Mouse (Mus musculus) urinary bladder, postnatal 14 days (tissue): Measurements from ENCODE around the gene Helz.
"Not testable (repeated sequence)": the region's sequence is repeated elsewhere in the genome, so short reads cannot be mapped to it uniquely, and the experiment has no call there.

ENCODE experiments used
- DNase-seq: peaks from one replicate; pipeline ENCODE4 v3.0.0; 2021; ENCODE audit warnings: low spot score

The Helz gene

DNA sequence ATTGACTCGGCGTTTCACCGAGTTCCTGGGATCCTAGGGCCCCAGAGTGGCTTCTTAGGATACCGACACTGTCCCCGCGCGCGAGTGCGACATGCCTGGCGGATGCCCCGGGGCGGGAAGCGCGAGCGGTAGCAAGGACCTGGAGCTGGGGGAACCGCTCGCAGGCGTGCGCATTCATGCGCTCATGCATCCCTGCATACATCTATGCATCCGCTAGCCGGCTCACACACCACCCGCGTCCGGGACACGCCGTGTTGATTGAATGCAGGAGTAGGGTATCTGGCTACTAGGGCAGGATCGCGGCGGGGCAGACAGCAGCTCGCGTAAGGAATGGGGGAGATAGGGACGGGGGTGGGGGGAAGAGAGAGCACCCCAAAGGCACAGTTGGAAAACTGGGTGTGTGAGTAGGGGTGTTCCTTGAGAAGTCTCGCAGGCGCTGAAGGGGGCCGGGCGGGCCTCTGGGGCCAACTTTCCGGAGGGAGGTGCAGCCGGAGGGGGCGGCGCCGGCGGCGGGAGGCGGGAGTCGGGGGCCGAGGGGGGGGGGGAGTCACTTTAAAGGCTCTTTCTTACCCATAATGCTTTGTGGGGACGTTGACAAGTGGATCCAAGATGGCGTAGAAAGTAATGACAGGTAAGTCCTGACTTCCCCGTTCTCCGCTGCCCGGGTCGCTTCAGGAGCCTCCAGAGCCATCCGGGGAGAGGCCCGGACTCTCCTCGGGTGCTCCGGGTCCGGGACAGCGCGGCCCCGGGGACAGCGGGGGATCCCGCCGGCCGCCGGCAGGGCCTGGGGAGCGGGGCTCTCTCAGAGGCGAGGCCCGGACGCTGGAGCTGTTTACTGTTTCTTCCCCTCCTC lies at the start of gene Helz:
Helz (plus strand) TSS at position 580 of the 853 bp plus-strand sequence.
- peak; percentile 73 for DNase-seq

DNA sequence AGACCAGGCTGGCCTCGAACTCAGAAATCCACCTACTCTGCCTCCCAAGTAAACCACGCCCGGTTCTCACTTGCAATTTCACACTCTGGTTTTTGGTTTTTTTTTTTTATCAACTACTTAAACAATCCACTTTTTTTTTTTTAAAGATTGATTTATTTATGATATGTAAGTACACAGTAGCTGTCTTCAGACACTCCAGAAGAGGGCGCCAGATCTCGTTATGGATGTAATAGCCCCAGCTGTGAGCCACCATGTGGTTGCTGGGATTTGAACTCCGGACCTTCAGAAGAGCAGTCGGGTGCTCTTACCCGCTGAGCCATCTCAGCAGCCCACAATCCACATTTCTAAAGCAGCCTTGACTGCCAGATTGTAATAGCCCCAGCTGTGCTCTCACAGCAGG lies 44.9 kb upstream of the Helz start:
- DNase-seq: no peak

DNA sequence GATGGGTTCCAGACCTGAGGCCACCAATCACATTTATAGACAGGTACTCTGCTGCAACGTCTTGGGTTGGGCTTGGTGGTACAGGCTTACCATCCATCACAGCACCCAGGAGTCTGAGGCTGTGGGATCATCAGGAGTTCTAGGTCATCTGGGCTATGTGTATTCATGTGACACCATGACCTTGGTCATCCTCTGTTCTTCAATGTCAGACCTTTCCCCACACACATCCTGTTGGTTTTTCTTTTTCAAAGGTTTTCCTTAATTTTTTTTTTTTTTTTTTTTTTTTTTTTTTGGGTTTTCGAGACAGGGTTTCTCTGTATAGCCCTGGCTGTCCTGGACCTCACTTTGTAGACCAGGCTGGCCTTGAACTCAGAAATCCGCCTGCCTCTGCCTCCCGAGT lies 43.4 kb upstream of the Helz start:
- DNase-seq: not testable (repeated sequence)

DNA sequence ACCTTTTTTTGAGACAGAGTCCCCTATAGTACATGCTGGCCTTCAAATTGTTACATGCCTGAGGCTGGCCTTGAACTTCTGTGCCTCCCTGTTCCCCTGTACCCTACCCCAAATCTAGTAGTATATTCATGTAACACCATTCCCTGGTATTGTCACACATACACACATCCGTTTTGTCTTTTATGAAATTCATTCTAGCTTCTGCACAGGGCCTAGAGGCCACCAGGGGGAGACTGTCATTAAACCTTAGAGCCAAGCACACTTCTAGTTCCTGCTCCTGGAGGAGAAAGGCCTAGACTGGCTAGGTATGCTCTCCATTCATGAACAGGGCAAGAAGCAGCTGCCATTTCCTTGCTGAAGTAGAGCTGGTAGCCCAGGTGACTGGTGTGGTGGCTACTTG lies 41.5 kb upstream of the Helz start:
- DNase-seq: no peak

DNA sequence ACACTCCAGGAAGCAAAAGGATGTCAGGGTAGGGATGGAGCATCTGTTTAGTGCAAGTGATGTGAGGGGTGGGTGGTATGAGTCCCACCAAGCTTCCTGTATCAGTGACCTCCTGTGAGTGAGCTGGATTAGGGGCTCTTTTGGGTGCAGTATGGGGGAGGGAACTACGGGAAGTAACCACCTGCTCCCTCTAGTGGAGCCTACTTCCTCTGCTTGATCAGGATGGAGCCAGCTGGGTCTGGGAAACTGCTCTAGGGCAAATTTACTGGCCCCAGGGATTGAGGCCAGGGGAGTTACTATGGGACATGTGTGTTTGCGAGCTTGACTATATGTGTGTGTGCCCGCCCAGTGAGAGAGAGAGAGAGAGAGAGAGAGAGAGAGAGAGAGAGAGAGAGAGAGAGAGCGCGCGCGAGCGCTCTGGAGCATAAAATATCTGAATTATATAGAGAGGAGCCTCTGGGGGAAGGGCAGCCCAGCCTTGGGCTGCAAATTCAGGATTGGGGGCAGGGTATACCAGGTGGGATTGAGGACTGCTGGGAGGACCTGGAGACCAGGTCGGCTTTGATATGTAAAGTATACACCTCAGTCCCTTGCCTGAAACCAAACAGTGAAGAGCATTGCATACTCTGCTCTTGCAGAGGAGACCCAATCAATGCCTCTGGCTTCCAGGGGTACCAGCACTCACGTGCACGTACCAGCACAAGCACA lies 37.9 kb upstream of the Helz start:
- no peak for DNase-seq

DNA sequence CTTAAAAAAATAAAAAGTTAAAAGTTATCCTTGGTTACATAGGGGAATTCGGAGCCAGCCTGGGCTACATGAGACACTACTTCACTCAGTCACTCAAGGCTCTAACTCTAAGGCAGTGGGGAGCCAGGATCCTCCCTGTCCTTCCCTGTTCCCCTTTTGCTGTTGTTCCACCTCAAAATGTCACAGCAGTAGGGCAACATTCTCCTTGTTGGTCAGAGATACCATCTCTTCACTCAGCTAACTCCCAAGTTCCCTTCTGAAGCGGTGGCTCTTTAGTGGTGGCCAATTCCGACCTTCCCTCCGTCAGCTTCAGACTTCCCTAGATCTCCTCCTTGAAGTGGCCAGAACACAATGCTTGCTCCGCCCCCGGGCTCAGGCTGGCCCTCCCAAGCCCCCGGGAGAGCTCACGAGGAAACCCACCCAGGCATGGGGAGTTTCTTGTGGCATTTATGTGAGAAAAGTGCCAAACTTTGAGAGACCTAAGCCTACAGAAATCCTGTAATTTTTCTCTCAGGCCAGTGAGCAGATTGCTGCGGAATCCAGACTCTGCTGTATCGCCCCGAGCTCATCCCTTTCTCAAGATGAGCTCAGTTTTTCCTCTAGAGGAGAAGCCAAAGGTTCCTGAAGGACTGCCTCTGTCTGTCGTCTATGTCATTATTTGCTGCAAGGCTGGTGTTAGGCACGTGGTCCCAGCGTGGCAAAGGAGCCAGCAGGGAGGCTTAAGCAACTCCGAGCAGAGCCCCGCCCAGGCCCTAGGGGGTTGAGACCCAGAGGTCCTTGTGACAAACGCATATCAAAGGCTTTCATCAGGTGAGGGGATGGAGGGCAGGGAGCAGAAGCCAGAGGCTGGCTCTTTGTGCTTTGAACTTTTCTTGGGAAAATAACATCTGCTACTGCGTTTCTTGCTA lies 37.1 kb upstream of the Helz start:
- DNase-seq: peak; percentile 55

DNA sequence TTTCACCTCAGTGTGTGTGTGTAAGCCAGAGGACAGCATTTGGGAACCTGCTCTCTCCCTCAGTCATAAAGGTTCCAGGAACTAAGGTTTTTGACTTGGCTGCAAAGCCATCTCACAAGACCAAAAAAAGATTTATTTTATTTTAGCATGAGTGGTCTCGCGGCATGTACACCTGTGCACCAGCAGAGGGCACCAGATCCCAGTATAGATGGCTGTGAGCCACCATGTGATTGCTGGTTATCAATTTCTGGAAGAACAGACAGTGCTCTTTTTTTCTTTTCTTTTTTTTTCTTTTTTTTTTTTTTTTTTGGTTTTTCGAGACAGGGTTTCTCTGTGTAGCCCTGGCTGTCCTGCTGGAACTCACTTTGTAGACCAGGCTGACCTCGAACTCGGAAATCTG lies 35.8 kb upstream of the Helz start:
- DNase-seq: peak; percentile 60

DNA sequence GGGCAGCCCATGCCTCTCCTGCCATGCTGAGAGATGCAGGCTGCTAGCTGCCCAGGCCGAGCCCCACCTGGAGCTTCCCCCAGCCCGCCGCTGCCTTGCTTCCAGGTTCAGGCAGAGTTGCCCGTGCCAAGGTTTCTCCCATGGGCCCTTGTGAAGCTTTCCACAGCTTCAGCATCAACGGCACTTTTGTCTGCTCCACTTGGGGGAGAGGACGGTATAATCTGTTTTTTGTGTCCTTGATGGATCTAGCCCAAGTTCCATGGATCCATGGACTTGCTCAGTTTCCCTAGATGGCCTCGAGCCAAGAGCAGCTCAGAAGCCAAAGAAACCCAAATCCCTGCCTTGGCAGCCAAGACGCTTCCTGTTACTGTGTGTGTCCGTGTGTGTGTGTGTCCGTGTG lies 34.7 kb upstream of the Helz start:
- DNase-seq: no peak

DNA sequence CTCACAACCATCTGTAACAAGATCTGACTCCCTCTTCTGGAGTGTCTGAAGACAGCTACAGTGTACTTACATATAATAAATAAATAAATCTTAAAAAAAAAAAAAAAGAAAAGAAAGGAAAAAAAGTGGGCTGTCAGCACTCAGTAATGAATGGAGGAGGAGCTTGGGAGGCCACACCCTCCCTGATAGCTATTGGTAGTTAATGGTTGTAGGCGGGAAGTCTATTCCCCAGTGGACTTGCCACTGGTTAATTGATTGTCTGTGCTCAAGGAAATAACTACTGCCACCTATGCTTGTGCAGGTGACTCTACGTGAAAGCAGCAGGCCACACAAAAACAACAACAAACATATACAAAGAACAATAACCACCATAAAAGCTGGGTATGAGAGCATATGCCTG lies 31.3 kb upstream of the Helz start:
- DNase-seq: no peak

DNA sequence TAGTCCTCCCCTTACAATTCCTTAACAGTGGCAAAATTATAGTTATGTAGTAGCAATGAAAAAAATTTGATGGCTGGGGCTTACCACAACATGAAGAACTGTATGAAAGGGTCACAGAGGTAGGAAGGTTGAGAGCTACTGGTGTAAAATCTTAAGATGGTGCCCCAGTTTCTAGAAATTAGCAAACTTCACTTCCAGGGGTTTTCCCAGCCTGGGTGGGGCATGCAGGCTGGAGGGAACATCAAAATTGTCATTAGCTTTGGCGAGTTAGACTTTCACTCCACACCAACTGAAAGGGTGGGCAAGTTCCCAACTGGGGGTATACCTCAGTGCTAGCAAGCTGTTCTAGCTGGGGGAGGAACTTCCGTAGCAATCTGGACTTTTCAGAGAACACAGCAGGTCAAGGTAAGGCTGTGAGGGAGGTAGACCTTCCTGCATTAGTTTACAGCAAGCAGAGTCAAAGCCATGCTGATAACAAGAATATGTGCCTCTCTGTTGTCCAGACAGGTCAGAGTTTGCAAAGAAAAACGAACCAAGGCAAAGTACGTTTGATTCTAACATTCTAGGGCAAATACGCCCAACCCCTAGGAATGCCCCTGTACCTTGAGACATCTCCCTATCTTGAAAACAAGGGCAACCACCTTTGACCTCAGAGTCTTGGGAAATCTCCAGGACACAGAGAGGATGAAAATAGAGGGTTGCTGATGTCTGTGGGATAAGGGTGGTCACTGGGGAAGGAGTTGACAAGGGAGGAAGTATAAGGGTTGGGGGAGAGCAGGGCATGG lies 28.9 kb upstream of the Helz start:
- DNase-seq: no peak

DNA sequence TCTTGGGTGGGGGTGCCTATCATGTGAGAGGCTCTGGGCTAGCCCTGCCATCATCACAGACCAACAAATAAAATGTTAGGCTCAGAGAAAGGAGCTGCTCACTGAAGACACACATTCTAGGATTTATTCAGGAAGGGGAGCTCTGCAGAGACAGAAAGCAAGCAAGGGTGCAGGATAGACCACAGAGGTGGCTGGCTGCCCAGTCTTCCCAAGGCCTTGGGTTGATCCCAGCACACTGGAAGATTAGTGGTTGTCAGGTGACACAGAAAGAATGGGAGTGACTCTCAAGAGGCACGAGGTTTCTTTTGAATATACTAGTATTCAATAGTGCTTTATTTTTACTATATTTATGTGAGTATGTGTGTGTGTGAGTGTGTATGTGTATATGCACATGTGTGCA lies 26.6 kb upstream of the Helz start:
- no peak for DNase-seq

DNA sequence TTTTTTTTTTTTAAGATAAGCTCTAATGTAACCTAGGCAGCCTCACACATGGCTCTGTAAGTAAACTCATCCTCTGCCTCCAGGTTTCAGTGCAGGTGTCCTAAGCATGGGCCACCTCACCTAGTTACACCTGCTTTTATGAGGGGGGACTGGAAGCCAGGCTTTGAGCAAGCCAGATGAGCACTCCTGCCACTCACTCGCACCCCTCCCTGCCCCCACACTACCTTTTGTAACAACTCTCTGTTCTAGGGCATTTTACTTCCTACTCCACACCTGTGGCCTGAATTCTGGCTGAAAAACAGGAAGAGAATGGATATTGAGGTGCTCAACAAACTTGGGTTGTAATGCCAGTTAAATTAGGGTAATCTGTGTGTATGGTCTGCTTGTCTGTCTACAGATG lies 22.8 kb upstream of the Helz start:
- no peak for DNase-seq

DNA sequence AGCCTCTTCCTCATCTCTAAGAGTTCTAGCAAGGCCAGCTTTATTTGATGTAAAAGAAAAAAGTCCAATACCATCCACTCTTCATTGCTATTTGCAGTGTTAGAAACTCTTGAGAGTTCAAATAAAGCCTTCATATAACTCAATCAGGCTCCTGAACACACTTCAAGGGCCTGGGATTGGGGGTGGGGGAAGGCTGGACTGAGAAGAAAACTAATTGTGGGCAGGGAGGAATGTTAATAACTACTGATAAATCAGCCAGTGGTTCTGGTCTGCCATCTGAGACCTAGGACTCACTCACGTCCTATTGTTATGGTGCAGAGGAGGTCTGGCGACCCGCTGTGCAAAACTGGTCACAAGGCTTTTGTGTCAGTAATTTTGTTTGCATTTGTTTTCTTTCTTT lies 20.1 kb upstream of the Helz start:
- no peak for DNase-seq

DNA sequence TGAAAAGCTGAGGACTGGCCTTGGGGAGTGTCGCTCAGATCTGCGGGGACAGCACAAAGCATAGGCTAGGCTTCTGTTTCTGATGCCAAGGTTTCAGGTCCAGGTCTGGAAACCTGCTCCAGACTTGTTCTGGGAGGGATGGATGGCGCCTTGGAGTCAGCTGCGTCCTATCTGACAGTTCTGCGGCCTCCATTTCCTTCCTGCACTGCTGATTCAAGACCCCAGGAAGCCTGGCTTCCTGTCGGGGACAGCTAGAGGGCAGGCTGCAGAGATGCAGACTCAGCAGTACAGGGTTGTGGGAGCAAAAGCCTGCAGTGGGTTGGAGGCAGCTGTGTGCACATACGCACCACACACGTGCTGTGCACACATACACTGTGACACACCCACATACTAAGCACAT lies 18.4 kb upstream of the Helz start:
- no peak for DNase-seq

DNA sequence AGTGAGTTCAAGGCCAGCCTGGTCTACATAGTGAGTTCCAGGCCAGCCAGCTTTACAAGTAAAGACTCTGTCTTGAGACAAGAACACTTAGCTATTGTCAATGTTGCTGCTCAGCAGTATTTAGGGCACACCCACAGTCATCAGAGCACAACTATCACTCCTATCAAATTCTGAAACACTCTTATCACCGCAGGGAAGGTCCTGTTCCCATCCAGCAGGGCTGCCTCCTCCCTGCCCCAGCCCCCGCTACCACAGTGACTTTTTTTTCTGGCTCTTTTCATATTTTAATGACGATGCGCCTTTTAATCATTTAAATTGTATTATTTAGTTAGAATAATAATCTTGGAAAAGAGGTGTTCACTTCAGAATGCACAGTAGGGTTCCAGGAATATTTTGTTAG lies 16.3 kb upstream of the Helz start:
- DNase-seq: no peak

DNA sequence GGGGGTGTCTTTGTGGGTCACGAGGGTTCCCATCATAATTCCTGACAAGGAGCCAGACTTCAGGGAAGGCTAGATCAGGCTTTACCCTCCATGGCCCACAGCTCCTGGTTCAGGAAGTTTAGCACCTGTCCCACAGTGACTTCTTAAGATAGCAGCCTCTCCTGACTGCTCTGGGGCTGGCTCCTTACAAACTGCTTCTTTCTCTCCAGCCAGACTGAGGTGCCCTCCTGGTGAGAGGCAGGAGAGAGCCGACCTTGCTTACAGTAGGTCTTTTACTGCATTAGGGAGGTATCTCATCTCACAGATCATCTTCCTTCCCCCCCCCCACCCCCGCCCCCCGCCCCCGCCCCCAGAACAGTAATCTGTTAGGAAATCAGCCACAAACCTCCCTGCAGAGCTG lies 15.5 kb upstream of the Helz start:
- no peak for DNase-seq

DNA sequence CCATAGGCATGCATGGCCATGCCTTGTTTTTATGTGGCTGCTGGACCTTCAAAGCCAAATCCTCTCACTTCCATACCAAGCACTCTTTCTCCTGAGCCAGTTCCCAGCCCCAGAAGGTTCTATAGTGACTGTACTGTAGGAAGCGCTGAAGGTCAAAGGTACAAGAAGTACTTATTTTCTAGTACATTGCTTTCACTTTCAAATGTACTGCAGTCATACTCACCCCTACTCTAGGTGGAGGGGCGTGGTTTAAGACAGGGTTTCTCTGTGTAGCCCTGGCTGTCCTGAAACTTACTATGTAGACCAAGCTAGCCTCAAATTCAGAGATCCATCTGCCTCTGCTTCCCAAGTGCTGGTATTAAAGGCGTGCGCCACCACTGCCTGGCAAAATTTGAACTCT lies 8.7 kb upstream of the Helz start:
- DNase-seq: no peak

DNA sequence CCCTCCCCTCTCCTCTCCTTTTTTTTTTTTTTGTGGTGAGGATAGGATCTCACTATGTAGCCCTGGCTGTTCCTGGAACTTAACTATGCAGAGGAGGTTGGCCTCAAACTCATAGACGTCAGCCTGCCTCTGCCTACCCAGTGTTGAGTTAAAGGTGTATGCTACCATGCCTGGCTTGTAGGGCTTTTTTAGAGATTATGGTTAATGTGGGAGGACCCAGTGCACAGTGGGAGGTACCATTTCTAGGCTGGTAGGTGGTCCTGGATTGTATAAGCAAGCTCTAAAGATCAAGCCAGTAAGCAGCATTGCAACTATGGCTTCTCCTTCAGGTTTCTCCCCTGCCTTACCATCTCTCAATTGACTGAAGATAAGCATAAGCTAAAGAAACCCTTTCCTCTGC lies 7.4 kb upstream of the Helz start:
- no peak for DNase-seq

DNA sequence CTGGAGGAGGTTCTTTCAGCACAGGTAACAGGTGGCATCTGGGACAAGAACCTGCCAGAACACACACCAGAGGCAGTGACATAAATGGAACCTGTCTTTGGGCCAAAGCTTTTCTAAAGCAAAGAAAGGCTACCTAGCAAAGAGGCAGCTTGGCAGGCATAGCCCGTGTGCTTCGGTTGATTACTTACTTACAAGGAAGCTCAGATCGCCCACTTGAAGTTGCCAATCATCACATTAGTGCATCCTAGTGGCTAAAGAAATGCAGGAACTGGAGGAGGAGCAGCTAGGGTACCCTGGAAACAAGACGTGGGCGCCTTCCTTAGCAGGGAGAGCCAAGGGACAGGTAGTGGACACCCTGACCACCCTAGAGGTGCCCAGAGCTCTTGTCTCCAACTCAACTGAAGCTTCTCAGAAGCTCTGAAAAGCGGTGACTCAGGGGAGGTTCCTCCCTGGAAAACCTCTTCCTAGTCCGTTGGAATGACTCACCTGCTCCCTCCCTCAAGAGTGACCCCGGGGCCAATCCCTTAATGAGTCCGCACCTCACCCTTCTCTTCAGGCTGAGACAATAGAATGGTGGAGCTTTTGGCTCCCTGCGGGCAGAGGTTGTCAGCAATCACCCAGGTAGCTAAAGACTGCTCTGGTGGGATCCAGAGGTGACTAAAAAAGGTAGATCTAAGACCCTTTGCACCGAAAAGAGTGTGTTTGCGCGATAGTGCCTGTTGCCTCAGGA lies 1.8 kb upstream of the Helz start:
- DNase-seq: peak; percentile 10

DNA sequence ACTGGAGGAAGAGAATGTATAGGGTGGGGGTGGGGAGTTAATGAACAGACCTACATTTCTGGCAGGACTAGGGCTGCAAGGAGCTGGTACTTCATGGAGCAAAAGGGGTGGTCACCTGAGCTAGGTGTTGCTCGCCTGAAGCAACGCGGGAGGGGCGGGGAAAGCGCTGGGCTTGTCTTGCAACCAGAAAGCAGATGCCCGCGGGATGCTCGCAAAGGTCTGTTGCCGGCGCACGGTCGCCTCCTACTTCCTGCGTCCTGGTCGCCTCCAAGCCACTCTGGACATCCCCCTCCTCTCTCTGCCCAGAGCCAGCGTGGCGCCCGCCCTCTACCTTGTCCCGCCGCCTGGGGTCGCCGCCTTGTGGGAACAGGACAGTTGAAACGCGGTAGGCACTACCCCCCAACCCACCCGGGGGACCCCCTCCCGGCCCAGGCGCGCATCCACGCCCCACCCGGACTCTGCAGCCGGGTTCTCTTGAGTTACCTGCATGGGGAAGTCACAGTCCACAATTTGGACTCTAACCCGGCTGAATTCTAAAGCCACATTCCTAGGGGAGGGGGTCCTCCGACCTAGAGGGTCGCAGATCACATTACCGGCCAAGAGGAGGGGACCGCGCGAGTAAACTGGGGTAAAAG lies 946 bp upstream of the Helz start:
- DNase-seq: peak; percentile 32
